Mouse (Mus musculus) heart, embryonic 12.5 days (tissue): ENCODE measurements around the gene Trak2. TPM values are rescaled to one million over a fixed set of nuclear protein-coding genes. Genes with fewer than 3 reads are reported as not detected.
"Not testable (repeated sequence)": the region's sequence is repeated elsewhere in the genome, so short reads cannot be mapped to it uniquely, and the experiment has no call there.

ENCODE experiments used
- ATAC-seq: fragments of 200-750 bp; cut with Nextera tagmentation; 2 replicates; pipeline ENCODE4 v1.8.0; 2017; ENCODE audit warnings: moderate TSS enrichment, moderate library complexity; ENCODE audit not compliant: insufficient number of reproducible peaks, low FRiP score
- H3K27ac ChIP-seq: fragments of 300-500 bp; sonication (generic); 2 replicates; pipeline ENCODE4 v1.5.1; 2016; ENCODE audit warnings: mild to moderate bottlenecking, moderate library complexity; ENCODE audit not compliant: poor library complexity, severe bottlenecking
- H3K27me3 ChIP-seq: fragments of 300-500 bp; sonication (generic); replicated peaks from 2 replicates; pipeline ENCODE4 v1.6.1; 2016; ENCODE audit warnings: mild to moderate bottlenecking, moderate library complexity
- H3K36me3 ChIP-seq: fragments of 300-500 bp; sonication (generic); 2 replicates; pipeline ENCODE4 v1.6.1; 2016; ENCODE audit warnings: mild to moderate bottlenecking, moderate library complexity
- H3K4me1 ChIP-seq: fragments of 300-500 bp; sonication (generic); replicated peaks from 2 replicates; pipeline ENCODE4 v1.6.1; 2016; ENCODE audit warnings: mild to moderate bottlenecking
- H3K4me2 ChIP-seq: fragments of 300-500 bp; sonication (generic); 2 replicates; pipeline ENCODE4 v1.6.1; 2016; ENCODE audit warnings: mild to moderate bottlenecking, moderate library complexity
- H3K4me3 ChIP-seq: fragments of 300-500 bp; sonication (generic); 2 replicates; pipeline ENCODE4 v1.5.1; 2016; ENCODE audit warnings: mild to moderate bottlenecking
- H3K9ac ChIP-seq: fragments of 300-500 bp; sonication (generic); 2 replicates; pipeline ENCODE4 v1.6.1; 2016; ENCODE audit warnings: mild to moderate bottlenecking, moderate library complexity
- H3K9me3 ChIP-seq: fragments of 300-500 bp; sonication (generic); replicated peaks from 2 replicates; pipeline ENCODE4 v1.6.1; 2016; ENCODE audit warnings: mild to moderate bottlenecking, moderate library complexity
- WGBS: fragments of 180-500 bp; shearing (Covaris S2); methylation state at CpG from one replicate; pipeline ENCODE4 v1.1.7; 2016; 5-methylcytosine and 5-hydroxymethylcytosine counted together
- polyA plus RNA-seq: library from polyadenylated mRNA; unstranded; fragments of >200 nt; fragmentation: Nextera tagmentation; extraction: Ambion mirVana; gene quantifications from 2 replicates; pipeline ENCODE4 v1.2.1, GENCODE M21; 2016

Trak2 gene
- polyA plus RNA-seq, 1 experiment from 2014 or later: 44.7 TPM

GRCm38 (mm10) chr1:58967534-58967933 lies 5.7 kb downstream of the Trak2 start:
- Histone ChIP-seq H3K4me1 (peaks cover 54% of the 10 kb centered on the region), H3K4me2 (no peak overlapping the region), H3K27ac (no peak overlapping the region), H3K9me3 (no peaks in the 10 kb centered on the region), H3K4me3 (no peak overlapping the region), H3K27me3 (no peaks in the 10 kb centered on the region), H3K36me3 (no peaks in the 10 kb centered on the region), H3K9ac (no peak overlapping the region)
- 45% methylated on average over 4 of the region's 4 CpGs for WGBS
- ATAC-seq: no peak

DNA sequence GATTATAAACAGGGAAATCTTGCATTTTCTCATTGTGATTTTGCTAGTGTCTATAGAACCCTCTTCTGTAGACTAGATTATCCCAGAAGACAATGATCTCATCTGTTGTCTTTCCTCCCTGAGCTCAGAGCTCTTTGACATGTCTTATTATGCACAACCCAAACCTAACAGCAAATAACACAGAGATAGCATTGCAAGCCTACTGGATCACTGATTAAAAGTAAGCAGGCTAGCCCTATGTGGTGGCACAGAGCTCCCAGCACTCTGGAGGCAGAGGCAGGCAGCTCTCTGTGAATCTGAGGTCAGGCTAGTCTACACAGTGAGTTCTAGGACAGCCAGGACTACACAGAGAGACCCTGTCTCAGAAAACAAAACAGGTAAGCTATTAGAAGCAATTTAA lies 10.4 kb downstream of the Trak2 start:
- H3K4me2 ChIP-seq: no peak overlapping the region
- H3K4me3 ChIP-seq: no peak overlapping the region
- ATAC-seq: 0 out of 2 replicates have a peak, but pooled peaks have one; percentile 23
- H3K27me3 ChIP-seq: no peaks in the 10 kb centered on the region
- H3K4me1 ChIP-seq: peaks cover 58% of the 10 kb centered on the region
- H3K36me3 ChIP-seq: no peaks in the 10 kb centered on the region
- H3K9ac ChIP-seq: no peak overlapping the region
- peak overlapping the region; percentile 44; the same call in 1 of the 2 replicates for H3K27ac ChIP-seq
- no peaks in the 10 kb centered on the region for H3K9me3 ChIP-seq

DNA sequence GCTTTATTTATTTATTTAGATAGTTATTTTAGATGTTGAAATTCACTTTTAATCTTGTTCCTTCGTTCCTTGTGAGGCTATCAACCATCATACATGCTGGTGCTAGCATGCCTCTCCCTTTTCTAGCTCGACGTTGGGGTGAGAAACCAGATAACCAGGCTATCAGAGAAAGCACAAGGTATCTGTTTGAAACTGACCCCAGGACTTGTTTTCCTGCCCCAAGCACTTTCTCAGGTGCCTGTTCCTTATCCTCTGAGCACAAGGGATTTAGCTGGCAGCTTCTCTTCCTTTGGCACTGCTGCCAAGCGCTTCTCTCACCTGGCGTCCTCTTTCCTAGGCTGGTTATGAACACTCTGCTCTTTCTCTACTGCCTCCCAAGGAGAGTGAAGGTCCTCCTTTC lies 10.8 kb downstream of the Trak2 start:
- peak overlapping the region; percentile 44; the same call in 1 of the 2 replicates for H3K27ac ChIP-seq
- WGBS: 52% methylated on average over 5 of the region's 5 CpGs

DNA sequence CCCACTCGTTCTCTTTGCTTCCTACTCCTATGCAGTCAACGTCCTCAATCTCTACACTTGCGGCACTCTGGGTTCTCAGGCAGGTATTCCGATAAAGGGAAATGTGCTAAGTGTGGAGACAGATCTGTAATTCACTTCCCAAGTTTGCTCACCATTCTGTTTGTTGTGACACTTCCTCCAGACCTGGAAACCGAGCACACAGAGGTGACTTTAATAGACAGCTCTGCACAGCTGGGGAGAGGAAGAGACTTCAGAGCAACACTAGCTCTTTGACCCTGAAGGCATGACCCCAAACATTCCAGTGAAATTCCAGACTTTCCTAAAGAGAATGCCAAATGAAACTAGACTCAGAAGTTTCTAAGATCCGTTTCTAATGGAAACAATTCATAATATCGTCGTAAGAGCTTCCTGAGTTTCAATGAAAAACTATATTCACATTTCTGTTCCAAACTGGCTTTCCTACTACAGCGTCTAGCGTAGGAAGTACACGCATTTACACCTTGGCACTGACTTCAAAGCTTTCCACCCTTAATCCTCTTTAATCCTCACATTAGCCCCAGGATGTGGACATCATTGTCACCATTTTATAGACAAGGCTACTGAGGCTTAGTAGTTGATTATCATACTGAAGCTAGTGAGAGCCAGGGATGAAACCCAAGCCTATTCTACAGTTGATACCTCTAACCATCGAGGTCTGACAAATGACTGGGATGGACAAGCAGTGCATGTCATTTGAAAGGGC lies 11.9 kb downstream of the Trak2 start:
- peaks cover 58% of the 10 kb centered on the region for H3K4me1 ChIP-seq
- H3K9ac ChIP-seq: no peak overlapping the region
- H3K27me3 ChIP-seq: no peaks in the 10 kb centered on the region
- 57% methylated on average over 12 of the region's 12 CpGs for WGBS
- H3K9me3 ChIP-seq: no peaks in the 10 kb centered on the region
- H3K36me3 ChIP-seq: no peaks in the 10 kb centered on the region
- no peak overlapping the region for H3K4me3 ChIP-seq
- H3K4me2 ChIP-seq: 0 out of 2 replicates have a peak overlapping the region, but pooled peaks have one; percentile 10
- no peak for ATAC-seq
- peak overlapping the region; percentile 49 for H3K27ac ChIP-seq

More for the DNA sequence above, 10.8 kb downstream of the Trak2 start:
- H3K9me3 ChIP-seq: no peaks in the 10 kb centered on the region
- ATAC-seq: peak; percentile 67
- no peaks in the 10 kb centered on the region for H3K36me3 ChIP-seq
- H3K27me3 ChIP-seq: no peaks in the 10 kb centered on the region
- H3K4me1 ChIP-seq: peaks cover 59% of the 10 kb centered on the region
- 0 out of 2 replicates have a peak overlapping the region, but pooled peaks have one; percentile 7 for H3K4me2 ChIP-seq
- no peak overlapping the region for H3K9ac ChIP-seq
- no peak overlapping the region for H3K4me3 ChIP-seq

DNA sequence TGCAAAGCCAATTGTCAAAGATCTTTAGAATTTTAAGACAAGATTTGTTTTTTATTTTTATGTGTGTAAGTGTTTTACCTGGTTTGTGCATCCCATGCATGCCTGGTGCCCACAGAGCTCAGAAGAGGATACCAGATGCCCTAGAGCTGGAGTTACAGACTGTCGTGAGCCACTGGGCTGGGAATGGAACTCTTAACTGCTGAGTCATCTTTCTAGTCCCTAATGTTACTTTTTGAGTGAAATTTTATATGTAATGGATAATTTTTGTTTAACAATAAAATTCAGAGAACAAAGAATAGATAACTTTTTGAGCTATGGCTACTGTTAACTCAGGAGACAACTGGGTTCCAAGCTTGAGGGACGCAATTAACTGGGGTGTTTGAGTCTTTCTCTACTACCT lies 13.5 kb downstream of the Trak2 start:
- no peak overlapping the region for H3K9ac ChIP-seq
- WGBS: 76% methylated on average over 2 of the region's 2 CpGs
- no peak for ATAC-seq
- no peaks in the 10 kb centered on the region for H3K27me3 ChIP-seq
- H3K4me1 ChIP-seq: peaks cover 69% of the 10 kb centered on the region
- H3K36me3 ChIP-seq: no peaks in the 10 kb centered on the region
- 0 out of 2 replicates have a peak overlapping the region, but pooled peaks have one; percentile 33 for H3K27ac ChIP-seq
- no peak overlapping the region for H3K4me3 ChIP-seq
- H3K4me2 ChIP-seq: no peak overlapping the region
- no peaks in the 10 kb centered on the region for H3K9me3 ChIP-seq

DNA sequence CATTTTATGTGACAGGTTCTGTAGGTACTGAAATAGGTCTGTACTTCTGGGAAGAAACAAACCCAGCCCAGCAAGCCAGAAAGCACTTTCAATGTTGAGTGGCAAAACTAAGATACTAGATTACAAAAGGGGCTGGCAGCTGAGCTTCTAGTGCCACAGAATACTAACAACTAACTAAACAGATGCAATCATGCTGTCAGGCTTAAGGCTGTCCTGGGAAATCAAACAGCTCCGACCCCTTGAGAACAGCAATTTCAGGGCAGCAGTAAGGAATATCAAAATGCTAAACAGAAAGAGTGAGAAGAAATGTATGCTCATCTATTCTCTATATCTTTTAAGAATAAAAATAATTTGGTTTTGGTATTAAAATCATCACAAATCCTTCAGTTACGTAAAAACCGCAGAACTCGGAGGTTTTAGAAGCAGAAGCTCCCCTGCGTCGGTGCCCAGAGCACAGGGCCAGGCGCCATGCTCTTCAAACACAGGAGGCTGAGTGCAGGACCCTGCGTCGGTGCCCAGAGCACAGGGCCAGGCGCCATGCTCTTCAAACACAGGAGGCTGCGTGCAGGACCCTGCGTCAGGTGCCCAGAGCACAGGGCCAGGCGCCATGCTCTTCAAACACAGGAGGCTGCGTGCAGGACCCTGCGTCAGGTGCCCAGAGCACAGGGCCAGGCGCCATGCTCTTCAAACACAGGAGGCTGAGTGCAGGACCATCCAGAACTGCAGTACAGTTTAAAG lies 14.3 kb downstream of the Trak2 start:
- Histone ChIP-seq H3K4me1 (peaks cover 71% of the 10 kb centered on the region), H3K27ac (peak overlapping the region; percentile 30)
- H3K4me3 ChIP-seq, H3K4me2 ChIP-seq, H3K27me3 ChIP-seq, H3K36me3 ChIP-seq, H3K9ac ChIP-seq, H3K9me3 ChIP-seq, ATAC-seq: not testable (repeated sequence)
- 78% methylated on average over 16 of the region's 16 CpGs for WGBS

DNA sequence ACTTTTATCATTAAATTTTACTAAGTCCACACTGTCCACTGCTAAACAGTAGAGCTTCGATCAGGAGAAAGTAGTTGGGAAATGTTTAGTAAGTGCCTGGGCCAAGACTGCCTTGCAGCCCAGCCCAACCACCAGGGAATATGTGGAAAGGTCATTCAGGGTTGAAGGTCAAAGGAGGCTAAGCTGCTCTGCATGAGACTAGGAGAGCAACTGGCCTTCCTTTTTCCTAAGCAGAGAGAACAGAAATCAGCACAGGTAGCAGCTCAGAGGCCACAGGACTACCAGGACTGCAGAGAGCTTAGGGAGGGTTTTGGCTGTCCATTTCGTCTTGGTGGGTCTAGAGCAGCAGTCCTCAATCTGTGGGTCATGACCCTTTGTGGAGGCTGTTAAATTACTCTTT lies 15.3 kb downstream of the Trak2 start:
- no peak for ATAC-seq
- no peaks in the 10 kb centered on the region for H3K36me3 ChIP-seq
- no peaks in the 10 kb centered on the region for H3K27me3 ChIP-seq
- H3K9me3 ChIP-seq: no peaks in the 10 kb centered on the region
- H3K27ac ChIP-seq: peak overlapping the region; percentile 60; the same call in 1 of the 2 replicates
- WGBS: 37% methylated on average over 2 of the region's 2 CpGs
- H3K9ac ChIP-seq: no peak overlapping the region
- H3K4me3 ChIP-seq: no peak overlapping the region
- peaks cover 76% of the 10 kb centered on the region for H3K4me1 ChIP-seq
- no peak overlapping the region for H3K4me2 ChIP-seq

- Histone ChIP-seq H3K36me3 (no peaks in the 10 kb centered on the region), H3K27ac (no peak overlapping the region), H3K9ac (no peak overlapping the region), H3K27me3 (no peaks in the 10 kb centered on the region), H3K4me2 (0 out of 2 replicates have a peak overlapping the region, but pooled peaks have one; percentile 24), H3K9me3 (no peaks in the 10 kb centered on the region), H3K4me1 (peaks cover 78% of the 10 kb centered on the region), H3K4me3 (no peak overlapping the region)
- 69% methylated on average over 9 of the region's 9 CpGs for WGBS
- ATAC-seq: no peak
These were observed 17.0 kb downstream of the Trak2 start for GRCm38 (mm10) chr1:58956229-58956628.

DNA sequence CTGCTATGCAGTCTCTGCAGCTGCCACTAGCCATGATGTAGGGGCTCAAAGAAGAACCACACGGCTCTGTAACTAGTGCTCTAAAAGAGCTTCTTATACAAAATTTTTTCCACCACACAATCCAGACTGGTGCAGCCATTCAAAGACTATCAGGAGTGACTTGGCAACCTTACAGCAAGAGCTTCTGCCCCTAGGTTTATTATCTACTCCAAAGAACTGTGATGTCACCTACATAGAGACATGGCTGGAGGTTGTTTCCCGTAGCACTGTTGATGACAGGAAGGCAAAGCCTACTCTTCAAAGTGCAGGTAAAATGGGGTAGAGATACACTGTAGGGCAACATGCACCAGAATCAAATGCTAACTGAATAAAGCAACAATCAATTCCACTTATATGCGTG lies 17.5 kb downstream of the Trak2 start:
- peaks cover 78% of the 10 kb centered on the region for H3K4me1 ChIP-seq
- peak; percentile 67 for ATAC-seq
- H3K4me3 ChIP-seq: no peak overlapping the region
- no peaks in the 10 kb centered on the region for H3K36me3 ChIP-seq
- H3K9me3 ChIP-seq: no peaks in the 10 kb centered on the region
- WGBS: 63% methylated on average over 3 of the region's 3 CpGs
- H3K9ac ChIP-seq: no peak overlapping the region
- H3K27ac ChIP-seq: peak overlapping the region; percentile 51
- H3K27me3 ChIP-seq: no peaks in the 10 kb centered on the region
- H3K4me2 ChIP-seq: no peak overlapping the region

DNA sequence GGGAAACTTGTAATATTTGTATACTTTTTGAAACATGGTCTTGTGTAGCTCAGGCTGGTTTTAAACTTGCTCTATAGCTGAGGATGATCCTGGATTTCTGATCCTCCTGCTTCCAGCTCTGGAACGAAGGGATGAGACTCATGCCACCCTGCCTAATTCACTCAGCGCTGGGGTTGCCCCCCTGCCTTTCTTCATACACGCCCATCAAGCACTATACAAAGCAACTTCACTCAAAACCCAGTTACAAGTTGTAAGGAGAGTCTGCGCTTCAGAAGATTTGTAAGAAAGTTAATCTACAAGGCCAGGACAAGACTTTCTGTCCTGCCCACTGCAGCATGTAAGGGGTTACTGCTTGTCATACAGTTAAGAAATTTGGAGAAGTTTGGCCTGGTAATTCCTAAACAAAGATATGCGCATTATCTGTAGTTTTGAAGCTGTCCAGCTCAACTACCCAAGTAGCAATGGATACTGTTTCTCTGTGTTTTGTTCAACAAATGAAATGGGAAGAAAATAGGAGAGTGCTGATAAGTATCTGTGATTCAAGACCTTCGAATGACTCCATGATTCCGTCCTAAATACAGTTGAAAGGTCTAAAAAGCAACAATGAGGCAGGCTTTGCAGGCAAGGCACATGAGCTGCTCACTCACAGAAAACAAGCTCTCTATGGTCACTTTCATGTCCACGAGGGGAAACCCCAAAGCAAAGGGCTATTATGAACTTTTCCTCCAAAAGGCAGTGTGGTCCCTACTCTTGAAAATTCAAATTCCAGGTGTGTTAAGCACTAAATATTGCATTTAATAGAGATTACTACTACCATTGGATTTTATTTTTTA lies 18.4 kb downstream of the Trak2 start:
- 0 out of 2 replicates have a peak overlapping the region, but pooled peaks have one; percentile 36 for H3K27ac ChIP-seq
- peaks cover 80% of the 10 kb centered on the region for H3K4me1 ChIP-seq
- WGBS: 62% methylated on average over 8 of the region's 8 CpGs
- no peaks in the 10 kb centered on the region for H3K36me3 ChIP-seq
- H3K4me2 ChIP-seq: no peak overlapping the region
- no peaks in the 10 kb centered on the region for H3K27me3 ChIP-seq
- H3K9ac ChIP-seq: no peak overlapping the region
- no peak overlapping the region for H3K4me3 ChIP-seq
- H3K9me3 ChIP-seq: no peaks in the 10 kb centered on the region
- no peak for ATAC-seq
